In the genomic region with DNA sequence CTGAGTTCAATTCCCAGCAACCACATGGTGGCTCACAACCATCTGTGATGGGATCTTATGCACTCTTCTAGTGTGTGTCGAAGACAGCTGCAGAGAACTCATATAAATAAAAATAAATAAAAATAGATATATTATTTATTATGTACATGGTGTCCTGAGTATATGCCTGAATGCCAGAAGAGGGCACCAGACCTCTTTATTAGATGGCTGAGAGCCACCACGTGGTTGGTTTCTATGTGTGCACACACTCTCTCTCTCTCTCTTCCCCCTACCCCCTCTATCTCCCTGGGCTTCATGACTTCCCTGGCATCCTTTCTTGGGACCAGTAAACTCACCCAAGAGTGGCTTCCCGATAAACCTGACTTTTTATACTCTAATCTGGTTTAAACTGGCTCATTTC, we compare ENCODE assay signal across 11 mouse cellular contexts. TPM values are rescaled to one million over a fixed set of nuclear protein-coding genes. Genes with fewer than 3 reads are reported as not detected.
DNase-seq lines count a peak whose midpoint lies in the region; TF ChIP-seq lines count a peak whose summit lies in the region.
"Had no signal": no experiment of that assay in that cellular context is flagged by ENCODE, and none has a peak within 500 bp of the region (broad histone marks: within the 10 kb centered on the region; RNA-seq: fewer than 3 reads in every experiment).

No protein-coding gene starts in this region.

- DNase-seq in cerebellum, postnatal 14 days: peak; percentile 42 to 45
- no peak for DNase-seq in cerebellum, adult 11-12 months
- no peak for DNase-seq in layer of hippocampus, adult 2 months (ENCODE audit: low spot score in 2 of 2)
- no peak for DNase-seq in layer of hippocampus, adult 11-12 months (ENCODE audit: low spot score)
- DNase-seq in ES-CJ7 (ENCODE audit: low read depth, low spot score): peak; percentile 49
- peak; percentile 21 for DNase-seq in forelimb bud, embryonic 11.5 days (ENCODE audit: low read depth, low spot score)
- no peak for DNase-seq in layer of hippocampus, postnatal 36 days
- no peak for DNase-seq in layer of hippocampus, postnatal 14 days (ENCODE audit: low spot score in 2 of 2)

- no peak overlapping the region for H3K27ac ChIP-seq in layer of hippocampus, adult 2 months
- H3K27ac ChIP-seq: heart, embryonic 13.5 days; midbrain, embryonic 12.5 days had no signal

- H3K4me3 ChIP-seq in layer of hippocampus, adult 2 months: no peak overlapping the region
- H3K4me3 ChIP-seq: erythroblast, embryonic 14.5 days; heart, embryonic 13.5 days; midbrain, embryonic 12.5 days had no signal

- peak; percentile 73 for TF ChIP-seq CTCF in layer of hippocampus, adult 2 months (conservative IDR thresholded peaks at IDR 0.05)

RNA-seq across cellular contexts. Expression of a gene that starts 34.4 kb away (rescaled TPM):
- 10 to 100 TPM; 30.1 to 33.6 TPM for total RNA-seq in layer of hippocampus, adult 2 months (2021)
- 10 to 100 TPM; 27.8 to 28.1 TPM for total RNA-seq in layer of hippocampus, postnatal 36 days (2021)
- total RNA-seq in layer of hippocampus, postnatal 14 days (2021): 10 to 100 TPM; 25.8 to 26.1 TPM

RNA-seq across cellular contexts. Expression of a gene that starts 57.5 kb away (rescaled TPM):
- total RNA-seq in layer of hippocampus, adult 2 months (2021): 1 to 10 TPM; 5.4 to 6.3 TPM
- 1 to 10 TPM; 5.2 to 6.6 TPM for total RNA-seq in layer of hippocampus, postnatal 36 days (2021)
- 1 to 10 TPM; 7.8 to 9.4 TPM for total RNA-seq in layer of hippocampus, postnatal 14 days (2021)

Comparison
In these comparisons a context has a peak if more than half of its experiments do, and no peak if none do; other contexts are left out.
1. DNase-seq: peak in cerebellum, postnatal 14 days (2 of 2), ES-CJ7 (single experiment) and forelimb bud, embryonic 11.5 days (single experiment); none in cerebellum, adult 11-12 months (single experiment), layer of hippocampus, adult 2 months (0 of 2), layer of hippocampus, adult 11-12 months (single experiment), layer of hippocampus, postnatal 36 days (0 of 2) and layer of hippocampus, postnatal 14 days (0 of 2).